Mouse (Mus musculus): ENCODE measurements around the gene Dennd4a. TPM values are rescaled to one million over a fixed set of nuclear protein-coding genes. Genes with fewer than 3 reads are reported as not detected.

Dennd4a gene
- polyA plus RNA-seq, 1 experiment from 2014 or later = 10.7 TPM

- peaks cover 7% of the 10 kb centered on the region; the same call in 1 of the 2 replicates for H3K4me1 ChIP-seq (replicated peaks; ENCODE audit: control insufficient read depth, insufficient read depth, low read length)
- no peaks in the 10 kb centered on the region for H3K36me3 ChIP-seq (ENCODE audit: control insufficient read depth, insufficient read depth, low read length)
- H3K27ac ChIP-seq (ENCODE audit: low read depth, low read length) = no peak overlapping the region
- no peaks in the 10 kb centered on the region for H3K9me3 ChIP-seq (ENCODE audit: control insufficient read depth, low read length)
- 78% methylated on average over 8 of the region's 8 CpGs for WGBS
- H3K27me3 ChIP-seq (ENCODE audit: control insufficient read depth, insufficient read depth, low read length) = no peaks in the 10 kb centered on the region
- ATAC-seq (replicated peaks; ENCODE audit: low FRiP score) = no peak
- DNase-seq (ENCODE audit: low spot score) = peak; percentile 44
- no peak overlapping the region for H3K9ac ChIP-seq (ENCODE audit: low read length)
- no peak overlapping the region for H3K4me3 ChIP-seq (ENCODE audit: low read depth, low read length)
- H3K4me2 ChIP-seq (ENCODE audit: low read depth, low read length, severe bottlenecking) = no peak overlapping the region
Observed at GRCm38 (mm10) chr9:64926201-64926991, 115.3 kb downstream of the Dennd4a start.

GRCm38 (mm10) chr9:64930256-64930655 lies 119.1 kb downstream of the Dennd4a start:
- Histone ChIP-seq H3K9ac (ENCODE audit: low read length) (no peak overlapping the region), H3K4me1 (replicated peaks; ENCODE audit: control insufficient read depth, insufficient read depth, low read length) (peaks cover 7% of the 10 kb centered on the region; the same call in 1 of the 2 replicates), H3K4me2 (ENCODE audit: low read depth, low read length, severe bottlenecking) (no peak overlapping the region), H3K36me3 (ENCODE audit: control insufficient read depth, insufficient read depth, low read length) (no peaks in the 10 kb centered on the region), H3K27me3 (ENCODE audit: control insufficient read depth, insufficient read depth, low read length) (no peaks in the 10 kb centered on the region), H3K9me3 (ENCODE audit: control insufficient read depth, low read length) (no peaks in the 10 kb centered on the region), H3K4me3 (ENCODE audit: low read depth, low read length) (no peak overlapping the region), H3K27ac (ENCODE audit: low read depth, low read length) (no peak overlapping the region)
- DNase-seq (ENCODE audit: low spot score) (peak; percentile 42), ATAC-seq (replicated peaks; ENCODE audit: low FRiP score) (no peak)
- WGBS = 86% methylated on average over 4 of the region's 4 CpGs

DNA sequence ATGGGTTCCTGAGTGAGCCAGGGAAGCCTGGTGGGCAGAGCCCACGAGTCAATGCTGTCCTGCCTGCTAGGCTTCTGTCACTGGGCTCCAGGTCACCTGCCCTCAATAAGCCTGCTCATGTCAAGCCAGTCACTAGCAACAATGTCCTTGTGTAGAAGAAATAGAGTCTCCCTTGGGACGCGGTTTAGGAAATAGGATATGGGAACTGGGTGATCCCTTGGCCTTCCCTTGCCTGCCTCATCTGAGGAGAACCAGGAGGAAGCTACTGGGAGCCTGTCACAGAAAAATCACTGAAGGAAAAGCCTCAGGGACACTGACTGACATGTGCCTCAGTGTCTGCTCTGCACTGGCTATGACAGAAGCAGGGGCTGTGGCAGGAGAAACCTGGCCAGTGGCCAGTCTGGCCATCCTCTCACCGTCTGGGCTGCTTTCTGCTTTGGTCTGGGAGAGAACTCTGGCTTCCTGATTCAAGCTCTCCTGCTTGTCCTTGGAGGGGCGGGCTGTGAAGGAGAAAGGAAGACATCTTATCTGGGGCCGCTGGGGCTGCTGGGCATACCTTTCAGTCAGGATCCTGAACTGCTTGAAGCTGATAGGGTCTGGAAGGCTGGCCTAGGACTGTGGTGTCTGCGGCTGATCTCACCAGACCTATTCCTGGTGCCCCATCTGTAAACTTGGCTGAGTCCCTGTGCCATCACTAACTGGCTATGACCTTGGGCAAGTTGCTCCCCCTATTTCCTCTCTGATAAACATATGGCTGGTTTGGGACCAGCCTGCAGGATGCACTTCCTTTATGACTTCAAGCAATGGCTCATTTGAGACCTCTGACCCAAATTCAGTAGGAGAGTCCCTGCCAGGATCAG lies 120.8 kb downstream of the Dennd4a start:
- Histone ChIP-seq H3K36me3 (ENCODE audit: control insufficient read depth, insufficient read depth, low read length) (no peaks in the 10 kb centered on the region), H3K9ac (ENCODE audit: low read length) (no peak overlapping the region), H3K4me1 (replicated peaks; ENCODE audit: control insufficient read depth, insufficient read depth, low read length) (no peaks in the 10 kb centered on the region), H3K9me3 (ENCODE audit: control insufficient read depth, low read length) (no peaks in the 10 kb centered on the region), H3K27ac (ENCODE audit: low read depth, low read length) (no peak overlapping the region), H3K27me3 (ENCODE audit: control insufficient read depth, insufficient read depth, low read length) (no peaks in the 10 kb centered on the region), H3K4me2 (ENCODE audit: low read depth, low read length, severe bottlenecking) (no peak overlapping the region), H3K4me3 (ENCODE audit: low read depth, low read length) (no peak overlapping the region)
- ATAC-seq (replicated peaks; ENCODE audit: low FRiP score) (no peak), DNase-seq (ENCODE audit: low spot score) (peak; percentile 46)
- 88% methylated on average over 7 of the region's 7 CpGs for WGBS

DNA sequence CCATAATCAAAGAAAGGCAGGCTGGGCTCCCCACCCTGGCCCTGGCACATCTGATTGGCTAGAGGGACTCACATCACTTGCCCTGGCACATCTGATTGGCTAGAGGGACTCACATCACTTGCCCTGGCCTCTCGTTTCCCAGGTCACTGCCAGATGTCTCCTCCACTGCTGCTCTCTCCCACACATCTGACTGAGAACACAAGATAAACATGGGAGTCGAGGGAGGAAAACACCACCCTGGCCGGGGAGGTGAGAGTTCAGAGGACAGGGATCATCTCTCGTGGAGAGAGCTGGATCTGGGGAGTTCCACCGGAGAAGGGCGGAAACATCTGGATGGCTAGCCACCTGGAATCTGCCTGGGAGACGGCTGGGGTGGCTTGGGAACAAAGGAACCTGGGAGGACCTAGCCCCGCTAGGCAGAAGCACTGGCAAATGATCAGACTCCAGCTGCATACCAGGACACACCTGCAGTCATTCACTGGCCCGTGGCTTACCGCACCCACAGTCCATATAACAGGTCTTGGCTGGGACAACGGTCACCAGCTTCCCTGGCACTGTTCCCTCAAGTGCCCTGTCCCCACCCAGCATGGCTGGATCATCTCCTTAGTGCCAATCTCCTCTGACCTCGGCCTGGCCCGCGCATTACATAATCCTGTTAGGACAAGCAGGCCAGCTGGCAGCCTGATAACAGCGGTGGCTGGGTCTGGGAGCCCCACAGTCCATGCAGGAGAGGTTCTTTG lies 123.0 kb downstream of the Dennd4a start:
- Histone ChIP-seq H3K4me3 (ENCODE audit: low read depth, low read length) (no peak overlapping the region), H3K4me1 (replicated peaks; ENCODE audit: control insufficient read depth, insufficient read depth, low read length) (no peaks in the 10 kb centered on the region), H3K36me3 (ENCODE audit: control insufficient read depth, insufficient read depth, low read length) (no peaks in the 10 kb centered on the region), H3K27me3 (ENCODE audit: control insufficient read depth, insufficient read depth, low read length) (no peaks in the 10 kb centered on the region), H3K9ac (ENCODE audit: low read length) (no peak overlapping the region), H3K4me2 (ENCODE audit: low read depth, low read length, severe bottlenecking) (no peak overlapping the region), H3K27ac (ENCODE audit: low read depth, low read length) (no peak overlapping the region), H3K9me3 (ENCODE audit: control insufficient read depth, low read length) (no peaks in the 10 kb centered on the region)
- DNase-seq (ENCODE audit: low spot score) (peak; percentile 48), ATAC-seq (replicated peaks; ENCODE audit: low FRiP score) (no peak)
- 65% methylated on average over 15 of the region's 15 CpGs for WGBS

- Histone ChIP-seq H3K27me3 (ENCODE audit: control insufficient read depth, insufficient read depth, low read length) (no peaks in the 10 kb centered on the region), H3K4me2 (ENCODE audit: low read depth, low read length, severe bottlenecking) (no peak overlapping the region), H3K27ac (ENCODE audit: low read depth, low read length) (no peak overlapping the region), H3K9ac (ENCODE audit: low read length) (no peak overlapping the region), H3K4me3 (ENCODE audit: low read depth, low read length) (no peak overlapping the region), H3K4me1 (replicated peaks; ENCODE audit: control insufficient read depth, insufficient read depth, low read length) (no peaks in the 10 kb centered on the region), H3K9me3 (ENCODE audit: control insufficient read depth, low read length) (no peaks in the 10 kb centered on the region), H3K36me3 (ENCODE audit: control insufficient read depth, insufficient read depth, low read length) (no peaks in the 10 kb centered on the region)
- 0 out of 2 replicates have a peak, but pooled peaks have one; percentile 24 for ATAC-seq (replicated peaks; ENCODE audit: low FRiP score)
- WGBS = 7% methylated on average over 6 of the region's 6 CpGs
- DNase-seq (ENCODE audit: low spot score) = peak; percentile 76
Observed at GRCm38 (mm10) chr9:64936508-64936907, 125.4 kb downstream of the Dennd4a start.

GRCm38 (mm10) chr9:64937491-64937890 lies 126.4 kb downstream of the Dennd4a start:
- ATAC-seq (replicated peaks; ENCODE audit: low FRiP score) (no peak), DNase-seq (ENCODE audit: low spot score) (no peak)
- WGBS = 58% methylated on average over 5 of the region's 5 CpGs
- H3K4me2 ChIP-seq (ENCODE audit: low read depth, low read length, severe bottlenecking) = no peak overlapping the region
- no peaks in the 10 kb centered on the region for H3K36me3 ChIP-seq (ENCODE audit: control insufficient read depth, insufficient read depth, low read length)
- H3K27ac ChIP-seq (ENCODE audit: low read depth, low read length) = no peak overlapping the region
- H3K4me3 ChIP-seq (ENCODE audit: low read depth, low read length) = no peak overlapping the region
- H3K4me1 ChIP-seq (replicated peaks; ENCODE audit: control insufficient read depth, insufficient read depth, low read length) = no peaks in the 10 kb centered on the region
- H3K9me3 ChIP-seq (ENCODE audit: control insufficient read depth, low read length) = no peaks in the 10 kb centered on the region
- H3K27me3 ChIP-seq (ENCODE audit: control insufficient read depth, insufficient read depth, low read length) = no peaks in the 10 kb centered on the region
- no peak overlapping the region for H3K9ac ChIP-seq (ENCODE audit: low read length)

DNA sequence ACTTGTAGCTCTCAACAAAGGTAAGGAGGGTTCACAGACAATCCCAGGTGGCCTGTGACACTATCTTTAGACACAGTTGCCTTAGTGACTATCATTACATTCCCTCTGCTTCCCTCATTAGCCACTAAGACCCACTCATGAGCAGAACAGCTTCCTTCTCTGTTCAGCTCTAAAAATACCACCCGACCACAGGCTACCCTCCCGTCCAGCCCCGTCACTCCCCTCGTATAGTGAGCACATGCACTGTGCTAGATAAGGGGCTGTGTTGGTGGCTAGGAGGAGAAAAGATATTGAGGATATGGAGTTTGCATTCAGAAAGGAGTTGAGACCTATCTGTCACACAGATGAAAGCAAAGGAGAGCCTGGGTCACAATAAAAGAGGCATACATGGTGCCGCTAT lies 127.4 kb downstream of the Dennd4a start:
- Histone ChIP-seq H3K4me1 (replicated peaks; ENCODE audit: control insufficient read depth, insufficient read depth, low read length) (no peaks in the 10 kb centered on the region), H3K9me3 (ENCODE audit: control insufficient read depth, low read length) (no peaks in the 10 kb centered on the region), H3K27me3 (ENCODE audit: control insufficient read depth, insufficient read depth, low read length) (no peaks in the 10 kb centered on the region), H3K36me3 (ENCODE audit: control insufficient read depth, insufficient read depth, low read length) (no peaks in the 10 kb centered on the region), H3K9ac (ENCODE audit: low read length) (no peak overlapping the region), H3K4me2 (ENCODE audit: low read depth, low read length, severe bottlenecking) (no peak overlapping the region), H3K4me3 (ENCODE audit: low read depth, low read length) (no peak overlapping the region), H3K27ac (ENCODE audit: low read depth, low read length) (no peak overlapping the region)
- WGBS = 85% methylated on average over 5 of the region's 5 CpGs
- DNase-seq (ENCODE audit: low spot score) (peak; percentile 24), ATAC-seq (replicated peaks; ENCODE audit: low FRiP score) (no peak)

- 61% methylated on average over 4 of the region's 4 CpGs for WGBS
- H3K9ac ChIP-seq (ENCODE audit: low read length) = no peak overlapping the region
- ATAC-seq (replicated peaks; ENCODE audit: low FRiP score) (no peak), DNase-seq (ENCODE audit: low spot score) (peak; percentile 34)
- H3K27ac ChIP-seq (ENCODE audit: low read depth, low read length) = no peak overlapping the region
- H3K4me2 ChIP-seq (ENCODE audit: low read depth, low read length, severe bottlenecking) = no peak overlapping the region
- no peaks in the 10 kb centered on the region for H3K36me3 ChIP-seq (ENCODE audit: control insufficient read depth, insufficient read depth, low read length)
- no peaks in the 10 kb centered on the region for H3K27me3 ChIP-seq (ENCODE audit: control insufficient read depth, insufficient read depth, low read length)
- H3K9me3 ChIP-seq (ENCODE audit: control insufficient read depth, low read length) = no peaks in the 10 kb centered on the region
- H3K4me3 ChIP-seq (ENCODE audit: low read depth, low read length) = no peak overlapping the region
- 0 out of 2 replicates have a peak, but pooled peaks cover 3% of the 10 kb centered on the region for H3K4me1 ChIP-seq (replicated peaks; ENCODE audit: control insufficient read depth, insufficient read depth, low read length)
Observed at GRCm38 (mm10) chr9:64939281-64939680, 128.1 kb downstream of the Dennd4a start.
